Mouse (Mus musculus) midbrain, postnatal 0 days (tissue): ENCODE measurements around the gene Nodal. TPM values are rescaled to one million over a fixed set of nuclear protein-coding genes. Genes with fewer than 3 reads are reported as not detected.

ENCODE experiments used
- ATAC-seq: fragments of 200-750 bp; cut with Nextera tagmentation; 2 replicates; pipeline ENCODE4 v1.8.0; 2017; ENCODE audit warnings: moderate number of reproducible peaks, mild to moderate bottlenecking, moderate TSS enrichment, moderate library complexity; ENCODE audit not compliant: low FRiP score
- DNase-seq: peaks from one replicate; pipeline ENCODE4 v3.0.0-alpha.2; 2015; ENCODE audit warnings: low spot score
- H3K27ac ChIP-seq: fragments of 300-500 bp; sonication (generic); 2 replicates; pipeline ENCODE4 v1.5.1; 2014; ENCODE audit warnings: low read depth, mild to moderate bottlenecking, low read length, mixed read lengths
- H3K27me3 ChIP-seq: fragments of 300-500 bp; sonication (generic); 2 replicates; pipeline ENCODE4 v1.6.1; 2014; ENCODE audit warnings: low read length, control low read depth, mixed read lengths; ENCODE audit not compliant: insufficient read depth
- H3K36me3 ChIP-seq: fragments of 300-500 bp; sonication (generic); 2 replicates; pipeline ENCODE4 v1.6.1; 2014; ENCODE audit warnings: low read length, control low read depth, mixed read lengths; ENCODE audit not compliant: insufficient read depth
- H3K4me1 ChIP-seq: fragments of 300-500 bp; sonication (generic); 2 replicates; pipeline ENCODE4 v1.6.1; 2014; ENCODE audit warnings: mild to moderate bottlenecking, control low read depth, antibody characterized with exemption, low read length, mixed read lengths; ENCODE audit not compliant: insufficient read depth
- H3K4me2 ChIP-seq: fragments of 300-500 bp; sonication (generic); 2 replicates; pipeline ENCODE4 v1.6.1; 2014; ENCODE audit warnings: low read depth, mild to moderate bottlenecking, low read length, mixed read lengths; ENCODE audit not compliant: poor library complexity, severe bottlenecking
- H3K4me3 ChIP-seq: fragments of 300-500 bp; sonication (generic); 2 replicates; pipeline ENCODE4 v1.5.1; 2014; ENCODE audit warnings: low read depth, mild to moderate bottlenecking, low read length, moderate library complexity
- H3K9ac ChIP-seq: fragments of 300-500 bp; sonication (generic); replicated peaks from 2 replicates; pipeline ENCODE4 v1.6.1; 2014; ENCODE audit warnings: mild to moderate bottlenecking, low read length, moderate library complexity, mixed read lengths; ENCODE audit not compliant: poor library complexity, severe bottlenecking
- H3K9me3 ChIP-seq: fragments of 300-500 bp; sonication (generic); 2 replicates; pipeline ENCODE4 v1.6.1; 2016; ENCODE audit warnings: low read length, control low read depth
- CTCF ChIP-seq: IDR thresholded peaks from 2 replicates; pipeline ENCODE4 v1.5.1; 2016; ENCODE audit warnings: antibody characterized with exemption, mild to moderate bottlenecking
- WGBS: fragments of 180-500 bp; shearing (Covaris S2); extraction: QIAGEN DNeasy Blood & Tissue Kit; methylation state at CpG from one replicate; pipeline ENCODE4 v1.1.7; 2014; 5-methylcytosine and 5-hydroxymethylcytosine counted together
- polyA plus RNA-seq: library from polyadenylated mRNA; unstranded; fragments of >200 nt; fragmentation: Nextera tagmentation; extraction: Ambion mirVana; gene quantifications from 2 replicates; pipeline ENCODE4 v1.2.1, GENCODE M21; 2015
- total RNA-seq: library from RNA; depleted of rRNA; stranded (reverse); fragments of >200 nt; gene quantifications from 2 replicates; pipeline ENCODE4 v1.2.3, GENCODE M21; 2014

Gene Nodal
- total and polyA plus RNA-seq, 2 experiments from 2014 or later, result 0.37 to 0.38 TPM

DNA sequence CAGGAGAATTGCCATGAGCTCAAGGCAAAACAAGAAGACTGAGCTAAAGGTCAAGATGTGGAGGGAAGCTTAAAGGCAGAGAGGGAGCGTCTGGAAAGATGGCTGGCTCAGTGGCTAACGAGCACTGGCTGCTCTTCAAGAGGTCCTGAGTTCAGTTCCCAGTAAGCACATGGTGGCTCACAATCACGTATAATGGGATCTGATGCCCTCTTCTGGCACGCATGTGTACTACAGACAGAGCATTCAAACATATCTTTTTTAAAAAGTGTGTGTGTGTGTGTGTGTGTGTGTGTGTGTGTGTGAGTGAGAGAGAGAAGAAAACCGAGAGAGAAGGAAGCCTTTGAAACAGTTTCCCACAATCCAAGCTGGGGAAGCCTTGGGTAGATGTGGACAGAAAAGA, 15.3 kb upstream of the Nodal start:
- Histone ChIP-seq H3K9me3 (no peaks in the 10 kb centered on the region), H3K4me2 (no peak overlapping the region), H3K27me3 (no peaks in the 10 kb centered on the region), H3K4me1 (no peaks in the 10 kb centered on the region), H3K36me3 (no peaks in the 10 kb centered on the region), H3K27ac (no peak overlapping the region), H3K9ac (no peak overlapping the region), H3K4me3 (no peak overlapping the region)
- WGBS, result 65% methylated on average over 5 of the region's 5 CpGs
- peak; percentile 57 for TF ChIP-seq CTCF
- no peak for ATAC-seq
- DNase-seq, result no peak

DNA sequence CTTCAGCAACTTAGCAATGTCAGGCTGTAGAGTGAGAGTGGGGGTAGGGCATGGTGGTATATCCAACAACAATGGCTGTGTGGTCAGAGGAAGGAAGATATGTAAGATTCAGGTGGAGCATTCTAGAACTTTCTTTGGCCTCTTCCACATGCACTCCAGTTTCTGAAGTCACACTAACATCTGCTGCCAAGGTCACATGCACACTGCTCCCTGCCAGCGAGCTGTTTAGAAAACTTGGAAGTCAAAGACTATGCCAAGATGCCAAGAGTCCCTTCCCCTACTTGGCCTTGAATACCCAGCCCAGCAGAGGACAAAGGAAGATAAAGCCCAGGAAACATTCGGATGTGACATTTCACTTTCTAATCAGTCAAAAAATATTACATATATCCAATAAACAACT, 14.9 kb upstream of the Nodal start:
- peak; percentile 53 for DNase-seq
- Histone ChIP-seq H3K4me2 (no peak overlapping the region), H3K27ac (no peak overlapping the region), H3K9me3 (no peaks in the 10 kb centered on the region), H3K9ac (no peak overlapping the region), H3K27me3 (no peaks in the 10 kb centered on the region), H3K4me1 (no peaks in the 10 kb centered on the region), H3K36me3 (no peaks in the 10 kb centered on the region), H3K4me3 (no peak overlapping the region)
- no peak for TF ChIP-seq CTCF
- WGBS, result 82% methylated on average over 2 of the region's 2 CpGs
- no peak for ATAC-seq

DNA sequence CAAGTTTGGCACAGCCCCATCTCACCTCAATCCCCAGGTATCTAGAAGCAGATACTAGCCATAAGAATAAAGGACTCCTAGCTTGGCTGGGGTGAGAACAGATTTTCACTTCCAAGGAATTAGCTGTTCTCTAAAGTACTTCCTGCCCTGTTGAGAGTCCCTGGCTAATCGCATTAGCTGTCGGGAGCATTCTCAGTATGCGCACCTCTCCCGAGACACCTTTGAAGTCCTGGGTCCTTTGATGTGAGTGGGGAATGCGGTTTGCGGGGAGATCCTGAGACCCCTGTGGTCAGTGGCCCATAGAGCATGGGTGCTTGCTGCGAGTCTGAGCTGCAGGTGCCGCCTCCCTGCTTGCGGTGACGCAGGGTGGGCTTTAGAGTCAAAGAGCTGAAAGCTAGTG, 11.8 kb upstream of the Nodal start:
- Histone ChIP-seq H3K27me3 (no peaks in the 10 kb centered on the region), H3K27ac (no peak overlapping the region), H3K4me1 (no peaks in the 10 kb centered on the region), H3K4me3 (no peak overlapping the region), H3K9me3 (no peaks in the 10 kb centered on the region), H3K4me2 (no peak overlapping the region), H3K36me3 (no peaks in the 10 kb centered on the region), H3K9ac (no peak overlapping the region)
- ATAC-seq, result no peak
- 8% methylated on average over 10 of the region's 10 CpGs for WGBS
- TF ChIP-seq CTCF, result no peak
- no peak for DNase-seq

DNA sequence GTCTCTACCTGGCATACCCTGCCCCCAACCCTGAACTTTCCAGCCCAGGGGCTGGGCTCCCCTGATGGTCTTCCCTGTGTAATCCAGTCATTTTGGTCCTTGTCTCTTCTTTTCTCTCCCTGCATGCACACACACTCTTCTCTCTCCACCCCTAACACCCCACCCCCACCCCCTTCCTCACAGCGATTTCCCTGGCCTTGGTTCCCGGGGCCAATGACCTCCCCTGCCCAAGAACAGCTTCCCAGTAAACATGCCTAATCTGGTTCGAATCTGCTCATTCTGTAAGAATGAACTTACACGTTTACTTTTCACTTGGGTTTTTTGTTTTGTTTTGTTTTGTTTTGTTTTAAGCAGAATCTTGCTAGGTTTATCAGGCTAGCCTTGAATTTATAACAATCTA, 8.0 kb upstream of the Nodal start:
- H3K9ac ChIP-seq, result no peak overlapping the region

DNA sequence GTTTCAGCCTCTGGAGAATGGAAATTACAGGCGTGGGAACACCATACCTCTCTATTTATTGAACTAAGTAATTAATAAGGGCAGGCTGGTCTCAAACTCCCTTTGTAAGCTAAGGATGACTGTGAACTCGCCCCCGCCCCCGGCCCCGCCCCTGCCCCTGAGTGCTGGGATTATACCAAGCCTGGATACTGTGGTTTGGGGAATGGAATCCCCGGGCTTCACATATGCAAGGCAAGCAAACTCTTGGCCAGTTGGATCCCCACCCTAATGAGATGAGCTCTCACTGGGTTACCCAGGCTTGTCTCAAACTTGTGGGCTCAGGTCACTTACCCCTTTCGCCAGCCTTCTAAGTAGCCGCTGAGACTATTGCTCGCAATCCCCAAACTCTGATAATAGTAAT, 7.6 kb upstream of the Nodal start:
- H3K4me1 ChIP-seq, result no peaks in the 10 kb centered on the region
- no peak overlapping the region for H3K9ac ChIP-seq
- no peak overlapping the region for H3K27ac ChIP-seq
- no peaks in the 10 kb centered on the region for H3K27me3 ChIP-seq
- no peak for TF ChIP-seq CTCF
- H3K36me3 ChIP-seq, result no peaks in the 10 kb centered on the region
- no peak overlapping the region for H3K4me3 ChIP-seq
- DNase-seq, result no peak
- H3K9me3 ChIP-seq, result no peaks in the 10 kb centered on the region
- 22% methylated on average over 9 of the region's 9 CpGs for WGBS
- no peak overlapping the region for H3K4me2 ChIP-seq
- no peak for ATAC-seq

More for the DNA sequence above, 8.0 kb upstream of the Nodal start:
- Histone ChIP-seq H3K9me3 (no peaks in the 10 kb centered on the region), H3K4me3 (no peak overlapping the region), H3K4me2 (no peak overlapping the region), H3K27me3 (no peaks in the 10 kb centered on the region), H3K36me3 (no peaks in the 10 kb centered on the region), H3K27ac (no peak overlapping the region), H3K4me1 (no peaks in the 10 kb centered on the region)
- WGBS, result 6% methylated on average over 4 of the region's 4 CpGs
- no peak for DNase-seq
- no peak for ATAC-seq
- TF ChIP-seq CTCF, result no peak

DNA sequence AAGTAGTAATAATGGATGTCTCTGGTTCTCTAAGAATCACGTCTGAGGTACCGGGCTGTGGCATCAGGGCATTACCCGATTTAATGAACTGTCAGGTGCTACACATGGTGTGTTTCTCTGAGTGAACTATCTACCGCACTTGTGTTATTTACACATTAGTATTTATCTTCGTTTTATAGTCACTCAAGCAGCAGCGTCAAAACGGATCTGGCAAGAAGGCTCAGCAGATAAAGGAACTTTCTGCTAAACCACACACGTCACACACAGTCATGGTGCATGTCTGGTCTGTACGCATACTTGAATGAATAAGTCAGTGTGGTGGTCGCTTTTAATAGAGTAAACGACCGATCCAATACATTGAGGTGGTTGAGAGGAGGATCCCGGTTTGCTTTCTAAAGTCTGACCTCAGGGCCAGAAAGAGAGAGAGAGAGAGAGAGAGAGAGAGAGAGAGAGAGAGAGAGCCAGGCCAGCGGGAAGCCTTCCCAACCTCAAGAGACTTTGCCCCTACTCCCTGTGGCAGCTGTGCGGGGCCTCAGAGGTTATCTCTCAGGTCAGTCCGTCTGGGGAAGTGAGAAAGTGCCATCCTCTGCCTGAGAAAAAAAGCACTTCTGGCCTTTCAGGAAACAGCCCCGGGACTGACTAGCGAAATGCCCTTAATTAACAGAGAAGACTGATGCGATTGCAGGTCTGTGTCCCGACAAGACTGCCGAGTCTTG, 4.7 kb upstream of the Nodal start:
- 61% methylated on average over 21 of the region's 21 CpGs for WGBS
- no peak for DNase-seq
- H3K27me3 ChIP-seq, result peaks cover 8% of the 10 kb centered on the region; the same call in 1 of the 2 replicates

More for the DNA sequence above, 4.7 kb upstream of the Nodal start:
- Histone ChIP-seq H3K36me3 (no peaks in the 10 kb centered on the region), H3K27ac (no peak overlapping the region), H3K4me2 (no peak overlapping the region), H3K9ac (no peak overlapping the region), H3K9me3 (no peaks in the 10 kb centered on the region), H3K4me1 (0 out of 2 replicates have a peak, but pooled peaks cover under 1% of the 10 kb centered on the region), H3K4me3 (no peak overlapping the region)
- TF ChIP-seq CTCF, result no peak
- ATAC-seq, result no peak
